Mouse (Mus musculus): ENCODE measurements at regions not wholly inside any gene's neighbourhood (a gene's known extent, or its start where the extent isn't known, plus 50 kb on each side); places are given as distances from the start of the nearest gene placed in this dataset.

DNA sequence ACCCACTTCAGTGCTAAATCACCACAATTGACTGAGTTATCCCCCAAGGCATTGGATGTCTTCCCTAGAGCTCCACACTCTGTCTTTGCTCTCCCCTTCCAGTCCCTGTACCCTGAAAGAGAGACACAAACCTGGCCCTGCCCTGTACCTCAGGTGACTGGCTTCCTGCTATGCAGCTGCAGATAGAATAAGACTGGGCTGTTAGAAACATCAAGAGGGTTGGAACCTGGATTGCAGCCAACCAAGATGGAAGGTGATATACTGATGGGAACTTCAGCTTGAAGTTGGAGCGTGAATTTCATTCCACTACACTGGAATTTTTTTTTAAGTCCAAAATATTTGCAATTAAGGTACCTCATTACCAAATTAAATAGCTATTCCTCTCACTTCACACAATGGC, 379.0 kb upstream of the Mgmt start:
- DNase-seq (ENCODE audit: low spot score in 2 of 2), result no peak

DNA sequence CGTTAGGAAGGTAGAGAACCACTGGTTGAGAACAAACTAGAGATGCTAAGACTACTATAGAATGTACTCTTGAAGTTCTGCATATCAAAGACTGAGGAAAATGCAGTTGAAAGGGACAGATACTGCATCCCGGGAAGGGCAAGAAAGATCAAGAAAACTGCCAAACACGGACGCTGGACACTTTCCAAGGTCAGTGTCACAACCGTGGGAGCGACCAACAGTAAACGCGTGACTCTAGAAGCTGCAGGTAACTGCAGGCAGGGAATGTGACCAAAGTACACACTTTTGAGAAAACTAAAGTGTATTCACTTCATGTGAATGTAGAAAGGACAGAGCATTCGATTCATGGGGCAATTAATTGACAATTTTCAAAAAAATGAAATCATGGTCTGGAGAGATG, 368.6 kb upstream of the Mgmt start:
- no peak for DNase-seq (ENCODE audit: low spot score in 2 of 2)

DNA sequence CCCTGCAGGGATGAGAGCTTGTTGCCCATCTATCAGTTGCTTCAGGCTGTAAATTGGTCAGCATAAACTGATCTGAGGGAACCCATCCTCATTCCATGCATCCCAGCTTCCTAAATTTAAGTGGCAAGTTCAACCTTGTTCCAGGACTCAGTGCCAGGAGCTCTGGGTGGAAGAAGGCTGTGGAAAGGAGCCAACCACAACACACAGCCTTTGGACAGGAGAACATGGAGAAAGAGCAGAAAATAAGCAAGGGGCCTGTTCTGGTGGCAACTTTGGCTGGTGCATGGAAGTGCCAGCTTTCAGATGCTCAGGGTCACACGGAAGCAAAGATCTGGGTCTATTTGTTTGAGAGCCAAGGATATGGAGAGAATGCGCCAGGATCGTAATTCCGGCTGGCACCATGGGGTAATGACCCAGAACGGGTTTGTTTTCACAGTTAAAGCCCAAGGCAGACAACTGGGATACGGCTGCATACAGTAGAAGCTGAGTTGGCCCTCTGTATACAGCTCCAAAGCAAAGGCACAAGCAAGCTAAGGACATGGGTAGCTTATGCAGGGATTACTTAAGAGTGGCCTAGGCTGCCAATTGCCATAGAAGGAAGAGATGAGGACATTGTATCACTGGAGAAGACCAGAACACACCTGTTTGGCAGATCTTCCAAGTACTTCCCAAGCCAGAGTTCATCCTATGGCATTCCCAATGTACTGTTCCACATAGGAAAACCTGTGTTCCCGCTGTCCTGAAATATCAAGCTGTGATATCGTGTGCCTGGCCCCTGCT, 364.2 kb upstream of the Mgmt start:
- no peak for DNase-seq (ENCODE audit: low spot score in 2 of 2)

DNA sequence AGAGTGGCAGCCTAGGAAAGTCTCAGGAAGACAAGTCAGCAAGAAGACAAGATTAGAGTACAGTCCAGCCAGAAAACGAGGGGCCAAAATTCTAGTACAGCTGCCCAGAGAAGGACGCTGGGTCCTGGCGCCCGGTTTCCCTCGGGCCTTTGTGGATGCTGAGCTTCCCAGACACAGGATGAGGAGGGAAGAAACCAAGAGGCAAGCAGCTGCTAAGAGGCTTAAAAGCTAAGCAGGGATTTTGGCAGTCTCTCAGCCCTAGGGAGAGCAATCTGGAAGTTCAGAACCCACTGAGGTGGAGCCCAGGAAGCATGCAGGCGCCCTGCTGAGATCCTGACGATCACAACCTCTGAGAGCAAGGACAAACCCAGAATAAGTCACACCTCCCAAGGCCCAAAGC, 363.1 kb upstream of the Mgmt start:
- no peak for DNase-seq (ENCODE audit: low spot score in 2 of 2)

DNA sequence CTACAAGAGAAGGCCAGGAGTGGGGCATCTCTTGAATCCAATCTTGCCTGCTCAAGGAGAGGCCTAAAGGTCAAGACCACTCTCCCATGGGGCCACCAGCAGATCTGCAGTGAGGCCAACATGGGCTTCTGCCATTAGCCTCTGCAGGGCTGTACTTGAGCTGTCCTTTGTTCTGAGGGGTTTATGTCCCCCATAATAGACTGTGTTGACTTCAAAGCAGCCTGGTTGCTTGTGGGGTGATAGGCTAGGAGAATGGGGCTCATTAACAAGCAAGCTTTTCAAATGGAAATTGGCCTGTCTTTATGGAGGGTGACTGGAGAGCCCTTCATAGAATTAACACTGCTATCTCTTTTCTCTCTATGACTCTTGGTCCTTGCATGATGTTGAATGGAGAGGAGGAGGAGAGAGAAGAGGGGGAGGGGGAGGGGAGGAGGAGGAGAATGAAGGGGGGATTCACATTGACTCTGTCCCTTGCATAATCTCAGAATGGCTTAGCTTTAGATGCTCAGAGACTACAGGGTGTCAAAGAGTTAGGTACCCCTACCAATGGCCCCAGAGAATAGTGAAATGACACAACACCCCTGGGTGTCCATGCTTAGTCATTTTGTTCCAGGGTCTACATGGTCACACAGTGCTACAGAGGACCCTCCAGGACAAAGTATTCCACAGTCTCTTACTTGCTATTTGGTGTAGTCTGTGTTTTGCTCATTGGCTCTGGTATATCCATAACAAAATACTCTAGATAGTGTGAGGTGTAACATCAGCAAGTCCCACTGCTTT, 352.3 kb upstream of the Mgmt start:
- no peak for DNase-seq (ENCODE audit: low spot score in 2 of 2)

DNA sequence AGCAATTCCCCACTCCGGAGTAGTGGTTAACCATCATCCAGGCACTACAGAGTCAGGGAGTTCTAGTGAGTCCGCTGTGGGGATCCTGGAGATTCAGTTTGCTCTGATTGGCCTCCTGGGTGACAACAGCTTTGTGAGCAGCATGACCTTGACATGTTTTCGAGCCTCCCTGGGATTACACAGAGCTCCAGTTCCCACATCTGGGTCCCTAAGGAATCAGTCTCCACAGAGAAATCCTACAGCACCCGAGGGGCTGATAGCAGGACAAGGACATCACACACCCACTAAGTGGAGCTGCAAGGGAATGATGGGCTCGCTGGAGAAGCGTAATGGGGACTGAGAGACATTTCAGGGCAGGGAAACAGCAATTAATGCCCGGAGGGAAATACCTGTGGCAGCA, 351.5 kb upstream of the Mgmt start:
- no peak for DNase-seq (ENCODE audit: low spot score in 2 of 2)

DNA sequence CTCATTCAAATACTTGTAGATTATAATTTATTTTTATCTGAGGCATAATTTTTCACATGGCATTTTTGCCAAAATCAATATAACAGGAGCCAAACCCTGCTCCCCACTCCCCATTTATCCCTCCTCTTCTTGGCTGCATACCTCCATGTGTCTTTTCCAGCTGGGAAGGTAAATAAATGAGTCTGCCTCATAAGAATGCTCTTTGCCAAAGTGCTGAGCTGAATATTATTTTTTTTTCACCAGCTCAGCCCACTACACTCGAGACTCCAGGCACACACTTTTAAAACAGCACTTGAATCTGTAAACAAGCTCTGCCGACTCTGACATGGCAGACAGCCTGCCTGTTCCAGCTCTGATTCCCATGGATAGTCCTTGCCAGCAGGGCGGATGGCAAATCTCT, 346.6 kb upstream of the Mgmt start:
- DNase-seq (ENCODE audit: low spot score in 2 of 2), result no peak

DNA sequence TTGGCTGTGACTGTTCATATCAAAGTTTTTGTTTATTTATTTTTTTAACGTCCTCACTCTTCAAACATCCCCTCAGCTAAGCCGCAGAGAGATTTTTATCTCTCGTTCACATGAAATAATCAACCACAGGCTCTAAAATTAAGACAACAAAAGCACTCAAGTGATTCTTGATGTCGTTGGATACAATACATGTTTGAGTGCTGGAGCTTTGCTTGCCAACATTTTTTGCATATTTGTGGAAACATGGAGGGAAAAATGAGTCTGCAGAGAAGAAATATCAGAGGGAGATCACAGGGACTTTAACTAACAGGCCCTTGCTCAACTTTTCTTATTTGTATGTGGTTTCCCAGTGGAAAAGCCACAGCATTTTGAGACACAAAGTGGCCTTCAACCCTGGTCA, 338.0 kb upstream of the Mgmt start:
- DNase-seq (ENCODE audit: low spot score in 2 of 2), result no peak

DNA sequence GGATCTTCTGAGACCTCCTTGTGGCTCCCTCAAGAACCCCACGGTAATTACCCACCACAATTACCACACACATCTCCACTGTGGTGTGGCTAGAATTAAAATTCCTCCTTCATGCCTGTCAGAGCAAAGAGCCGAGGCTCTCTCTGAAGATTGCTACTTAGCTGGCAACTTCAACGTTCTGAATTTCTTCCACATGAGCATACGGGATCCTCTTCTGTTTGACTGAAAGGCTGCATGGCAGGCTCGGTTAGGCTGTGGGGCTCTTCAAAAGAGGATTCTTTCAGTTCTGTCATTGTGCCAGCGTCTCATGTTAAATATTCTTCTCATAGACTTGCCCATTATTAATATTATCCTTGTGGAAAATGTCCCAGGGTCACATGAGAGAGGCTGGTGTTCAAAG, 334.9 kb upstream of the Mgmt start:
- DNase-seq (ENCODE audit: low spot score in 2 of 2), result no peak

DNA sequence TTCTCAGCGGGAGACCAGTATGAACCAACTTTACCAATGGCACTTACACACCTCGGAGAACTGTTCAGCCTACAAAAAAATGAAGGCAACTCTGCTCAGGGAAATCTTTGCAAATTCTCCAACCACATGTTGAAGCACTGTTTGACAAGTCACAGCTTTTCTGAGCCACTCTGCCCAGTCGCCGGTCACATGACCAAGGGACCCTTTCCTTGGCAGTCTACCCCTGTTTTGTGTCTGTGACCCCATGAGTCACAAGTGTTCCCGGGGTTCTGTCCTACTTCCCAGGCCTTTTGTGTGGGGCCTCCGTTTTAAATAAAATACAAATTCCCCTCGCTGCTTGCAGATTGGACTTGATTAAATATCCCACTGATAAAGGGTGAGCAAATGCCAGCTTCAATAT, 323.5 kb upstream of the Mgmt start:
- DNase-seq (ENCODE audit: low spot score in 2 of 2), result no peak

DNA sequence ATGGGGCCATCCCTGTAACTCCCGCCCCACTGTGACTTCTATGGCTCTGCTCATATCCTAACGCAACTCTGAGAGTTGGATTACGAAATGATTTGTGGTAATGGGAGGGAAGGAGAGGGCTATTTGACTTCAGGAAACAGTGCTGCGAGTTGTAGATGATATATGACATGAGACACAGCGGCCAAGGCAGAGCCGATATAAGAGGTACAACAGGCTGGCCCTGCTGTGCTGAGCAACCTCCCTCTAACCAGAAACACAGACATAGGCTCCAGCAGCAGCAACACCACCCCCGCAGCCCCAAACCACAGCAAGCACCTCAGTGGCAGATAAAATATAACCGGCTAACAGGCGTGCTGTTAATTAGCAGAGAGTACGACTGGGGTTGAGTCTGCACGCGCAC, 312.5 kb upstream of the Mgmt start:
- DNase-seq (ENCODE audit: low spot score in 2 of 2), result no peak

DNA sequence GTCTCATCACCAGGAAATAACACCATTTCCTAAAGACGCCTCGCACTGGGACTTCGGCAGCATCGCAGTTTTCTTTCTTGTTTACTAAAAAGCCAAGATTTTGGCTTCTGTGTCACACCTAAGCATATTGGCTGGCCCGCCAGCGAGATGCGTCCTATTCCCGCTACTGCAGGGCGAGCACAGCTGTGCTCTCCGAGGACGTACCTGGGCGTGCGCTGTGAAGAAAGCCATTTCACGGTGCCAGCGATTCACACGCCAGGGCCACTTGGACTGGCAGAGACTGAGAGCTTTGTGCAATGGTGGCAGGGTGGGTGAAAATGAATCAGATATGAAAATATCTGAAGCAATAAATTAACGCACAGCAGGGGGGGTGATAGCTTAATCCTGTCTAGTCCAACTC, 310.1 kb upstream of the Mgmt start:
- DNase-seq (ENCODE audit: low spot score in 2 of 2), result no peak

DNA sequence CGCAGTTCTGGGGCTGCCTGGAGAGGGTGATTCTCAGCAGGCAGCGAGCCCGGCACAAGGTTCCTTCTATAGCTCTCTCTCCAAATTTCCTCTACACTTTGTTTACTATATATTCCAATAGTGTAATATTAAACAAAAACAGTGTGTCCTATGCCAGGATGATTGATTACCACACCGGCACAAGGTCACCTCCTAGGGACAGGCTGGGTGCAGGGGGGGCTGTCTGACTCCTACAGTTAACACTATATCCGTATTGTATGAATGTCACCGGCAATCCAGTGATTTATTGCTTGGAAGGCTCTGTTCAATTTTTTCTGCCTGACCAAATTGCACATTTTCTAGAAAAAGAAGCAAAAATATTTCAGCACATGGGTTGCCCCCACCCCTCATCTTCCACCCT, 305.9 kb upstream of the Mgmt start:
- DNase-seq (ENCODE audit: low spot score in 2 of 2), result no peak

DNA sequence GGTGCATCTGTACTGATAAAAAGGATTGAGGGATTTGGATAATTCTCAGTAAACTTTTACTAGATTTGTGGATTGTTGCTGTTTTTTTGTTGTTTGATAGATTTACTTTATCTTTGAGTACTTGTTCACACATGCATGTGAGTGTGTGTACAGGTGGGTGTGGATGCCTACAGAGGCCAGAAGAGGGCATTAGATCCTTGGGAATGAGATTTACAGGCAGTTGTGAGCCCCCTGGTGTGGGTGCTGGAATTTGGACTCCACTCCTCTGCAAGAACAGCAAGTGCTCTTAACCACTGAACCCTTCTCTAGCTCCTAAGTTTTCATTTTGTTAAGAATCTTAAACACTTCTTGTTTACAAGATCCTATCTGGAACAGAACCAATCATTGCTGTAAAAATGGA, 303.5 kb upstream of the Mgmt start:
- no peak for DNase-seq (ENCODE audit: low spot score in 2 of 2)

DNA sequence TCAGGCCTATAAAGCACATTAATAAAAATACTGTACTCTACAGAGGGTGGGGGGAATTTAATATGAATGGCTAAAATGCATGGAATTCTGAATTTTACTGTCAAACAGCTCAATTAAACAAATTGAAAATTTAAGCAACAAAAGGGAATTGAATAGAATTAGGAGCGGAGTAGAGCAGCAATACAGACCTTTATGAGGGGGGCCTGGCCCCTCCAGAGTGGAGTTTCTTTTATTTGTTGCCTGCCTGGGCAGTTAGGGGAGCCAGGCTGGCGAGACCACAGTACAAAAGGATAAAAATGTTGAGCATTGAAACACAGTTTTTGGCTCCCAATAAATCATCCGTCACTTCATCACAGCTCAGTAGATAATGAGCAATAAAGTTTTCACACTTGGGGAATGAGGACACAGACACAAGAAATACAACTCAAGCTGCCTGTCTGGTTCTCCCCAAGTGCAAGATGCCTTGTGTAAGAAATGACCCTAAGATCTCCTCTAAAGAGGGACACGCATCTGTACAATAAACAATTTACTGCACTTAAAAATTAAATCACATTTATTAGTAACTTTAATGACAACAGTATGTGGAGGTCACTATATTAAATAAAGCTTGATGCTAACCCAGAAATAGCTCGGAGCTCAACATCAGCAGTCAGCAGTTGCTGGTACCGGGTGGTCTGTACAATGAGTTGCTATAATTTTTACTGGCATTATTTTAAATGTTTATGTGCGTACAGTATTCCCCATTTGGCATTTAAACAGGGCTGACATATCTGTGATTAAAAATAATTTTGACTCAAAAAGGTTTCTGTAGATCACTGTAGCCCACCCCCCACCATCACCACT, 286.9 kb upstream of the Mgmt start:
- DNase-seq (ENCODE audit: low spot score in 2 of 2), result no peak

DNA sequence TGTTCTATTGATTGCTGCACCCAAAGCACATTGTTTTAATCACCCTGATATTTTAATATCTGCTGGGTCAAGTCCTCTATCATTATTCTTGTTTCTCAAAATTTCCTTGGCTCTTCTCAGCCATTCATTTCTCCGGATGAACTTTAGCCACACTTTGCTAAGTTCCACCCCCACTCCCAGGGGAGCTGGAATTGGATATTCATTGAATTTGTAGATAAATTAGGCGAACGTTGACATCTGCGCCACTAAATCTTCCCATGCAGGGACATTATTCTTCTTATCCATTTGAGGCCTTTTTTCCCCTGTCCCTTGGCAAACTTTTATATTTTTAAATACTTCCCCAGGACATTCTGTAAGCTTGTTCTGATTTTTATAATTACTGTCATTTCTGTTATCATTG, 280.9 kb upstream of the Mgmt start:
- DNase-seq (ENCODE audit: low spot score in 2 of 2), result no peak

DNA sequence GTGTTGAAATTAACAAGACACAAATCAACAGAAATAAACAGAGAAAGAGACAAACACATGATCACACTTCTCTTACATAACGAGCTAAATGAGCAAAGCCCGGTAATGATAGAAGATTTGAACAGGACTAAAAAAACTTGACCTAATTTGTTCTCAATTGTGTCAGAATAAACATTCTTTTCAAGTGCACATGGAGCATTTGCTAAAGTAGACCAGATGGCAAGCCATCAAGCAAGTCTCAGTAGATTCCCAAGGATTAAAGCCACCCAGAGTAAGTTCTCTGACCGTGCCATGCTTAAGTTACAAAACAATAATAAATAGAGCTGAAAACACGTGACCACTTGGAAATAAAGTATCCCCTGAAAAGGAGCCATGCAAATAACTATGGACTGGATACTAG, 269.9 kb upstream of the Mgmt start:
- no peak for DNase-seq (ENCODE audit: low spot score in 2 of 2)

DNA sequence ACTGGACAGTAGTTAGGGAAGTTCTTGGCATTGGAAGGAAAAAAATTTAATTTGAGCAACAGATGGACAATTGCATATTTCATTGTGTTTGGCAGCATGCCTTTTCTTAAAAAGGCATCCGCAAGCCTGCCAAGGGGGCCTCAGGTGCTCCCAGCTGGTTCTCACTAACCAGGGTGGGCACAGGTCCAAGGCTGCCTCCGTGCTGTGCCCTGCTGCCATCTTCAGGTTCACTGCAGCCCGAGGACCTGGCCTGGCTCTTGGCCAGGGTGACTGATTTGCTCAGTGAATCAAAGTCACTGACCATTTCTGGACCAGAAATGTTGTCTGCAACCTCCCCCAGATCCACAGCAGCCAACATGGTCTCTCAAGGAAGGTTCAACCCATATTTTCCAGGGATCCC, 263.3 kb upstream of the Mgmt start:
- DNase-seq (ENCODE audit: low spot score in 2 of 2), result no peak

DNA sequence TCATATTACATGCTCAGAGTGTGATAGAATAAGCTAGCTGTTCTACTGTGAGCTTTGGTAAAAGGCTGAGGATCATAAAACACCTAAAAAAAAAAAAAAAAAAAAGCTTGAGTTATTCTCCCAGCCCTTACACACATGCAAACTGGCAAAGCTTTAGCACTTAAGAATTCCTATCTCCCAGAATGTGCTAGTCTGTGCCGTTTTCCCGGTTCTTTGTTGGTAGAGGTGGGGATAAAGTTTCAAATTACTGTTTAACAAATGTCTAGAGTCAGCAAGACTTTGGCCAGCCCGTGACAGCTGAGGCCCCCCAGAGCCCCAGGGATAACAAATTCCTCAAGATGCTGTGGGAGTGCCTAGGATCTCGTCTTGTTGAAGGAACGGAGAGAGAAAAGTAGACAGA, 254.3 kb upstream of the Mgmt start:
- DNase-seq (ENCODE audit: low spot score in 2 of 2), result no peak

DNA sequence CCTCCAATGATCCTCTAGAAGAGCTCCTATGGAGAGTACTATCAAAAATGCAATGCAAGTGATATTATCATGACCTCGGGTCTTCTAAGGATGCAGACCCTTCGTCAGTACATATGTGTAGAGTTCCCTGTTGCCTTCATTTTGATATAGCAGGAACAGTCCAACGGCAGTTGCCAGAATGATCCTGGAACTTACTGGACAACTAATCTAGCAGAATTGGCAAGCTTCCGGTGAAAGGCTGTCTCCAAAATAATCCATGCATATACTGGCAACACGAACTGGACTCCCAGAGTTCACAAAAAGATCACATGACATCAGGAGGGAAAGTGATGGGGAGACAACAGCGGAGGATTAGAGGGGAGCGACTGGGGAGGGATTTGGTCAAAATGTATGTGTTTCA, 253.6 kb upstream of the Mgmt start:
- DNase-seq (ENCODE audit: low spot score in 2 of 2), result no peak

DNA sequence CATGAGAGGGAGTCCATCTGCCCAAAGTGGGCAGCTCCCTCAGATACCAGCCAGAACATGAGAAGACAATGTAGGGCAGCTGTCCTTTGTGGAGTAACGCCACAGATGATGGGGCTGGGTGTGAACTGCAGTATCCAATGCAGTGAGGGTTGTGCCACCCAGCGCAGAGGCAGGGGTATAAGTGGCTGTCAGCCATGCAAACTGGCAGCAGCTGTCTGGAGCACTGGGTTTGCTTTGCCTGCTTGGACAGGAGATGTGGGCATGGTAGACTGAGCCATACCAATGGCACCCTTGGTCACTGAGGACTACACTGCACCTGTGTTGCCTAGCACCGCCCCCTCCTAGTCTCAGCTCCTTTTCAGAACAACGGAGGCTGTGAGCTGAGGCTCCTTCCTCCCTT, 244.6 kb upstream of the Mgmt start:
- no peak for DNase-seq (ENCODE audit: low spot score in 2 of 2)

DNA sequence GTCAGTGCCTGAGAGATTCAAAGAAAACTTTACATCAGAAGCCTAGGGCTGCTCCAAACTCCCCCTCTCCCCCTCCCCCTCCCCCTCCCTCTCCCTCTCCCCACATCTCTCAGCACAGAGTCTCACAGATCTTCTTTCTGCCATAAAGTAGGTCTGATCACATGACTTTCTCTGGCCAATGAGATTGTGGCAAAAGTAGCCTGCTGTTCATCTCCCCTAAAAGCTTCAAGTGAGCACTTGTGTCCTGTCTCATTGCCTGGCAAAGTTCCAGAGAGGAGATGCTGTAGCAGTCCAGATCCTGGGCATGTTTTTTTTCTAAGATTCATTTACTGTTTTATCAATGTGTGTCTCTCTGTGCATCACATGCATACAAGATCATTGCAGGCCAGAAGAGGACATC, 234.5 kb upstream of the Mgmt start:
- no peak for DNase-seq (ENCODE audit: low spot score in 2 of 2)

DNA sequence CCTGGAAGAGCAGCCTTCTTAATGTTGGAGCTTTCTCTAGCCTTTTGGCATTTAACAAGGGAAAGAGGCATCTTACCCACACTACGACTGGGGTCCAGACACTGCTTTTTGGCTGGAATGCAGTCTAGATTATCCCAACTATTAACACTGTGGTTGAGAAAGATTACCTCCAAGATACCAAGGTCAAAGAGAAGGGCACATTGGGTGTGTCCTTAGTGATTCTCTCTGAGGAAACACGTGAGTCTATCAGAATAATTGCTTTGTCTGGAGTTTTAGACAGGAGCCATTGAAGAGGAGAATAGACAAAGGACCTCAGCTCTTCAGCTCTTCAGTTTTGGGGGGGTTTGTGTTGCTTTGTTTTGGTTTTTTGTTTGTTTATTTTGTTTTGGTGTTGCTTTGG, 234.0 kb upstream of the Mgmt start:
- no peak for DNase-seq (ENCODE audit: low spot score in 2 of 2)

Data from spleen, postnatal 14 days (tissue).